Mouse (Mus musculus): Measurements from ENCODE around the gene Abat.

Gene Abat

DNA sequence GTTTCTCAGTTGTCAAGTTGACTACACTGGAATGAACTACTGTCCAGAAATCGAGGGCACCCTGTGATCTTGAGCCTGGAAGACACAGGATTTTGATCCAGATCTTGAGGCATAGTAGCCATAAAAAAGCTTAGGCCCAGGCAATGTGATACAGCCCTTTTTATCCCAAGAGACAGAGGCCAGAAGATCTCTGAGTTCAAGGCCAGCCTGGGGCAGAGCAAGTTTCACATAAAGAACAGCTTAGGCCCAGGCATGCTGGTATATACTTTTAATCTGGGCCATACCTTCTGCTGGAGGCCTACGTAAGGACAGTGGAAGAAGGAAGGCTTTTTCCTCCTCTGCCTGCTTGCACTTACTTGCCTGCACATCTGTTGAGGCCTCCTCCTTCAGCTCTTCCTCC lies 51.6 kb downstream of the Abat start:
- no peak for TF ChIP-seq GATA4 (IDR thresholded peaks at IDR 0.05; ENCODE audit: insufficient replicate concordance, low read length)

DNA sequence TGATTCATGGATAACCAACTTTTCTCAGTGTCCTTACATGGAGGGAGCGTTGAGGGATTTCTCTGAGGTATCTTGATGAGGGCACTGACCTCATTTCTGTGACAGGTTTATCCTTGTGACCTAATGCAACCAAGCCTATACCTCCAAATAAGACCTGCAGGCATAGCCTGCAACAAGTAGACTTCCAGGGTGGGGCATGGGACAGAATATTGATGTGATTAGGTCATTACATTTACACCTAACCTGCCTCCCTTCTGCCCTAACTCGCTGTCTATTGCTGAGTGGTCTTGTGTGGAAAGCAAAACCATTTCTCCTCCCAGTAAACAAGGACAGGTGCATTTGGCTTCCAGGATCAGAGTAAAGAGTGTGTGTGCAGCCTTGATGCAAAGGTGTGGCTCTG lies 52.3 kb downstream of the Abat start:
- no peak for TF ChIP-seq GATA4 (IDR thresholded peaks at IDR 0.05; ENCODE audit: insufficient replicate concordance, low read length)

DNA sequence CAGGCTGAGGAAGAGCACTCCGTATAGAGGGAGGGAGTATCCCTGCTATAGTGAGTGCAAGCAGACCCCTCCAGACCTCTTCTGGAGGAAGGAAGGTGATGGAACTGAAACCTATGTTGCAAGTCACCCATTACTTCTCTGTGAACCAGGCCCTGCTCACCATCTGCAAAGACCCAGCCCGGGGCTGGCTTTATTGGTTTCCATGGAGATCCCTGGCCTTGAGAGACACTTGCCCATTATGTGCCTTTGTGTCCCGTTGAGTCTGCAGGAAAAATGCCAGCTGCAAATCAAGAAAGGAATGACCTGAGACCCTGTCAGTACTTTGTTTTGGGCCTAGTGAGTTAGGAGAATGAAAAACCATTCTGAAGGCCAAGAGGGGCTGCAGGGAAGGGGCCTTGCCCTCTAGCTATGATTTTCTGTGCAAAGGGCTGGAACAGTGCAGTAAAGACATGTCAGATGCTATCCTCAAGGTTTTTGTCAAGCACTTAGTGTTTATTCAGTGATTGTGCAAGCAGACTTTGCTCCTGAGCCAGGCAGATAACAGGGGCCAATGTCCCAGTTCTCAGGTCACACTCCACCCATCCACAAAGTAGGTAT lies 53.0 kb downstream of the Abat start:
- peak; percentile 99 for TF ChIP-seq GATA4 (IDR thresholded peaks at IDR 0.05; ENCODE audit: insufficient replicate concordance, low read length)

DNA sequence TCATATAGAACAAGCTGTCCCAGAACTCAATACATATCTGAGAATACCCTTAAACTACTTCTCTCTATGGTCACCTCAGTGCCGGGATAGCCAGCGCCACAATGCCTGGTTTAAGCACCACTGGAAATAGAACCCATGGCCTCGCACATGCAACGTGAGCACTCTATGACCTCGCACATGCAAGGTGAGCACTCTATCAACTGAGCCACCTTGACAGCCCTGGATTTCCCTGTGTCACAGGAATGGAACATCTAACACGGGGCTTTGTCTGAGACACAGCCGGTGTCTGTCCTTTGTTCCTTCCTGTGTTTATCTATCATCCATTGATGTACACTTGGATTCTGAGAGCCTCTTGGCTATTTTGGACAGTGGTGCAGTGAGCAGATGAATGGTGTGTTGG lies 55.7 kb downstream of the Abat start:
- TF ChIP-seq GATA4 (IDR thresholded peaks at IDR 0.05; ENCODE audit: insufficient replicate concordance, low read length), result no peak

DNA sequence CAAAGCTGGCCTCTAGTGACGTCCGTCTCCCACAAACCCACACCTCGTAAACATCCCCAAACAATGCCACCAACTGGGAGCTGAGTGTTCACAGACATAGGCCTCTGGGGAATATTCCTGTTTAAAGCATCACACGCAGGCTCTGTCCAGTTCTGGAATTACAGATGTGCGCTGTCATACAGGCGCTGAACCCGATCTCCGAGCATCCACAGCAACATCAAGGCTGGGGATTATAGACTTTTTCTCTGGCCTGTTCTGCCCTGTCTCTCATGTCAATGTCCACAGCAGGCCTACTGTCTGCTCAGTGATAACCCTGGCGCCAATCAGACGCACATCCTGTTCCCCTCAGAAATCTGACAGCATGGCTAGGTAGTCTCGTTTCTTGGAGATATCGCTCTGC lies 57.1 kb downstream of the Abat start:
- TF ChIP-seq GATA4 (IDR thresholded peaks at IDR 0.05; ENCODE audit: insufficient replicate concordance, low read length), result no peak

DNA sequence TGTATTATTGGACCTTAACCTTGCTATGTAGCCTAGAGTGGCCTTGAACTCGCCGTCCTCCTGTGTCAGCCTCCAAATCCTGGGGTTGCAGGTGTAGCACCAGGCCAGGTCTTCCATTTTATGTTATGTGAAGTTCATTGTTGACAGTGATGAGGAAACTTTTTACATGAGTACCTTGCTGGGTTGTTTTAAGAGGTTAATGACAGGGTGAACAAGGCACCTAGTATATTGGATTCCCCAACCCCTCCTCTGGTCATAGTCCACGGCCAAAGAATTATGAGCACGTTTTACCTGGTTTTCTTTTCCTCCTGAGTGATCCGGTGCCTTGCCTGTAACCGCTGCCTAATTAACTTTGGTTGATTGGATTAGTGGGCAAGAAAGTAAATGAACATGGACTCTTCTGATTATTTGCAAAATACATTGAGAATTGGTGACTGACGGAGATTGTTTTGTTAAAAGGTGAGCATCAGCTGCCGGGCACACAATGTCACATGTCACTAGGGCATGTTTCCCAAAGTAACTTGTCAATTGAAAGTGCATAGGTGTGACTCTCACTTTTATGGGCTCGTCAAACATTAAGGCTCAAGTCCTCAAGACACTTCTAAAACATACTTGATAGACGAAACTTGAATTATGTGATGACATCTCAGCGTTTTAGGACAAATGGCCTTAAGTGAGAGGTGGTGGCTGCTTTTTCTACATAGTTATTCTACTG lies 57.8 kb downstream of the Abat start:
- no peak for TF ChIP-seq GATA4 (IDR thresholded peaks at IDR 0.05; ENCODE audit: insufficient replicate concordance, low read length)

DNA sequence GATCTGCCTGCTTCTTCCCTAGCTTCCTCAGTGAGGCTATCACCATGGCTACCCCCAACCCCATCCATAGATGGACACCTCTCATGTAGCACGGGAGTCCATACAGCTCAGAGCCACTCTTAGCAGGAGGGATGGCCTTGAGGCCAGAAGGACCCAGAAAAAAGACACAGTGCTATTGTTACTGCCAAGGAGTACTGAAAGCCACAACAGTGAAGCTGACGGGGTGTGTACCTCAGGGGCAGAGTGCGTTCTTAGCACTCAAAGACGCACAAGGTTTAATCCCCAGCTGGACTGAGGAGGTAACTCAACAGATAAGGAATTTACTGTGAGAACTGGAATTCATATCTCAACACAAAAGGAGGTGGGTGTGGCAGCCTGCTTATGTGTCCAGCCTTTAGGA lies 59.8 kb downstream of the Abat start:
- TF ChIP-seq GATA4 (IDR thresholded peaks at IDR 0.05; ENCODE audit: insufficient replicate concordance, low read length), result no peak

DNA sequence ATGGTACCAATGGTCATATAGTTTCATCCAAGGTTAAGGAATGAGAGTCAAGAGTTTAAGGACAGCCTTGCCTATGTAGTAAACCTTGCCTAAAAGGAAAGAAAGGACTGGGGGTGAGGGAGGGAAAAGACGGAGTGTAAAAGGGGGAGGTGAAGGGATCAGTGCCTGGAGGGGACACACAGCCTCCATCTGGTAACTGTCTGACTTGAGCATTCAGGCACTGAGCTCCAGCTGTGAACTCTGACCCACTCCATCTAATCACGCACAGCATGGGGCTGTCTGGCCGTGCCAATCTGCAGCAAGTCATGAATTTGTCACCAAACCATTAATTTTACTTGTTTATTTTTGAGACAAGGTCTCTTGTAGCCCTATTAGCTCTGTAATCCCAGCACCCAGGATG lies 60.5 kb downstream of the Abat start:
- TF ChIP-seq GATA4 (IDR thresholded peaks at IDR 0.05; ENCODE audit: insufficient replicate concordance, low read length), result no peak

DNA sequence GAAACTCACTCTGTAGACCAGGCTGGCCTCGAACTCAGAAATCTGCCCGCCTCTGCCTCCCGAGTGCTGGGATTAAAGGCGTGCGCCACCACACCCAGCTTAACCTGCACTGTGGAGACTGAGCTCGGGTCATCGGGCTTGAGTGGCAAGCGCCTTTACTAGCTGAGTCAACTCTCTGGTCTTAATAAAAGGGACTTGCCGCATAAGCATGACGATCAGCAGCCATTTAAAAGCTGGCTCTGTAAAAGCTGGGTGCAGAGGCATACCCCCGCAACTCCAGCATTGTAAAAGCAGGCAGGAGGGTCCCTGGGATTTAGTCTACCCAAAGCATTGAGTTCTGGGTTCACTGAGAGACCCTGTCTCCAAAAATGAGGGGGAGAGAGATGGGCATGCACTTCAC lies 61.1 kb downstream of the Abat start:
- TF ChIP-seq GATA4 (IDR thresholded peaks at IDR 0.05; ENCODE audit: insufficient replicate concordance, low read length), result no peak

DNA sequence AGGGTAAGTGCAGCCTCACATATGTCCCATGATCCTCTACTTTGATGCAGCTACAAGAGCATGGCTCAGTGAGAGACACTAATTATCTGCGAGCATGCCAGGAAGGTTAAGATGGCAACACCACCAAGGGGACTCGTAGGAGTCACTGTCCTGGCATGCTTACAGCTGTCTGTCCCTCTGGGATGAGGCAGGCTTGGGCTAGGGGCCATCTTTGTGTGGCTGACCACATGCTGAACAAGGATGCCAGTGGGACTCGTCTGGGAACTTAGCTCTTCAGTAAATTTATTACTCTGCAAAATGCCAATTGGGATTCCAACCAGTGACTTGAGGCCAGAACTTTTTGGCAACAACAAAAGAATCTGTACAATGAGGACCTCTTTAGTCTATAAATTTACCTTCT lies 62.9 kb downstream of the Abat start:
- no peak for TF ChIP-seq GATA4 (IDR thresholded peaks at IDR 0.05; ENCODE audit: insufficient replicate concordance, low read length)

DNA sequence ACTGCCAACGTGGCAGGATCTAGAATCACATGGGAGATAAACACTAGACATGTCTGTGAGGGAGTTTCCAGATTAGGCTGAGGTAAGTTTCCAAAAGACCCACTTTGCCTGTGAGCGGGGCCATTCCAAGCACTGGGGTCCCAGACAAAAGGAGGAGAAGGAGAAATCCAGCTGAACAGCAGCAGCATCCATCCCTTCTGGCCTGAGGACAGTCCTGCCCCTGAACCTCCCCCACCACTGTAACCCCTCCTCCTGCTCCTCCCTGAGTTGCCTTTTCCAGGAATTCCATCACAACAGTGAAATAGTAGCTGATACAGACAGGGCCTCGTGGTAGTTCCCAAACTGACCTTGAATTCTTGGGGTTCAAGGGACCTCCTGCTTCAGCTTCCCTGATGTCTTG lies 63.7 kb downstream of the Abat start:
- no peak for TF ChIP-seq GATA4 (IDR thresholded peaks at IDR 0.05; ENCODE audit: insufficient replicate concordance, low read length)

DNA sequence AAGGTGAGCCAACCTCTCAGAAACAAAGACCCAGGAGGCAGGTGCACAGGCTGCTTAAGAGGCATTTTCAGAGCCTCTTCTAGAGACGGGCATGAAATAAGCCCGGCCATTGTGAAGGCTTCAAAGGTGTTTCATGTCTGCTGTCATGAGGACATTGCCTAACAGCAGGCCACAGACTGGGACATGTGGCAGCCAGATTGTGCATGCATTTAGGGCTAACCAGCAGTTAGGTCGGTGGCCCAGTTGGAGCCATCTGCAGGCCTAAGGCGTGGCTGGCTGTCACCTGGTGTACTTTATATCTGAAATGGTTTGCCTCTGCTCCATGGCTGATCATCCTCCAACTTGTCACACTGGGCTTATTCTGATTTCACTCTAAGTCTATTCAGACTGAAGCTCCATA lies 65.1 kb downstream of the Abat start:
- no peak for TF ChIP-seq GATA4 (IDR thresholded peaks at IDR 0.05; ENCODE audit: insufficient replicate concordance, low read length)

DNA sequence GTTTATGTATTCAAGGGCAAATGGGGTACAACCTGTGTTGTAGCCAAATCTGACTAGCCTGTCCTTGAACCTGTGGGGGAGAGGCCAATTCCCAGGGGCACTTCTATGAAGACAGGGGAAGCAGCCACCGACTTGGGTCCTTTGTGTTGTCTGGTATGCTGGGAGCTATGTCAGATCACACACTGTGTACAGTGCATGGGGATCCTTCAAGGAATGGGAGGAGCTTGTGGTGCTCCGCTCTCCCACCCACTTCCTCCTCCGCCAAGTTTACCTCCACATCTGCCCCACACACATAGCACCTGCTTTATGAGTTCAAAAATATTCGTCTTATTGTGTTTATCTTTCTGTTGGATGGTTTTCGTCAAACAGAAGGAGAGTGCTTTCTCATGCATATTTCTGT lies 66.3 kb downstream of the Abat start:
- TF ChIP-seq GATA4 (IDR thresholded peaks at IDR 0.05; ENCODE audit: insufficient replicate concordance, low read length), result no peak

DNA sequence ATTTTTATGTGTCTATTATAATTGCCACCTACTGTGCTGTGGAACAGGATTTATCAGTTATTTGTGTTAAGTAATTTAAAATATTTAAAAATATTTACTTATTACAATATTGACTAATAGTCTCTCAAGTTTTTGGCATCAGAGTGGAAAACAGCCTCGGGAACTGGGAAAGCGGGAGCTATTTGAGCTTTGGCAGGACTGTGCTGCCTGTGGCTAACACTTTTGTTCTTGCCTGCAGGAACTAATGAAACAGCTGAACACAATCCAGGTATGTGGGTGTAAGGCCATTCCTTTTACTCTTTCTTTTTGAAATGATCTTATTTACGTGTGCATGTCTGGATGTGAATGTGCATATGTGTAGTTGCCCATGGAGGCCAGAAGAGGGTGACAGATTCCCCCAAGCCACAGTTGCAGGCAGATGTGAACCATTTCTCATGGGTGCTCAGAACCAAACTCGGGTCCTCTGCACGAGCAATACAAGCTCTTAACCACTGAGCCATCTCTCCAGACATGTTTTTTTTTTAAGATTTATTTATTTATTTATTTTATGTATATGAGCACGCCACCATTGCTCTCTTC lies 68.5 kb downstream of the Abat start:
- TF ChIP-seq GATA4 (IDR thresholded peaks at IDR 0.05; ENCODE audit: insufficient replicate concordance, low read length), result no peak

DNA sequence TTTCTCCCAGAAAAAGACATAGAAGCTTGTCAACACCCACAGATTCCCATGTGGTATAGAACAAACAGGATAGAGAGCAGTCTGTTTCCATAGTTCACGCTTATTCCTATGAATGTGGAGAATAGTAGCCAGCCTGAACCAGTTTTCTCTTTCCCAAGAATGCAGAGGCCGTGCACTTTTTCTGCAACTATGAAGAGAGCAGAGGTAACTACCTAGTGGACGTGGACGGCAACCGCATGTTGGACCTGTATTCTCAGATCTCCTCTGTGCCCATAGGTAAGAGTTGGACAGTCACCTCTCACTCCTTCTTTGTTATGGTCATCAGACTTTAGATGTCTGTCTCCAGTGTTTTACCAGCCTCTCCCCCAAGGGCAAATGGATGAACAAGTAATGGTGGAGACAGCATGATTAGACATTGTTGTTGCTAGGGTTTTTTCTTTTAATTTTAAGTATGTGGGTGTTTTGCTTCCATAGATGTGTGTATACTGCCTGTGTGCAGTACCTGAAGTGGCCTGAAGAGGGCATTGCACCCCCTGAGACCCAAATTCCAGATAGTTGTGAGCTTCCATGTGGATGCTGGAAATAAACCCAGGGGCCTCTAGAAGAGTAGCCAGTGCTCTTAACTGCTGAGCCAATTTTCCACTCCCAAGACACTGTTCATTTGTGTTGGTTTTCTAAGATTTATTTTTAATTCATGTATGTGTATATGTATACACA lies 69.5 kb downstream of the Abat start:
- no peak for TF ChIP-seq GATA4 (IDR thresholded peaks at IDR 0.05; ENCODE audit: insufficient replicate concordance, low read length)

DNA sequence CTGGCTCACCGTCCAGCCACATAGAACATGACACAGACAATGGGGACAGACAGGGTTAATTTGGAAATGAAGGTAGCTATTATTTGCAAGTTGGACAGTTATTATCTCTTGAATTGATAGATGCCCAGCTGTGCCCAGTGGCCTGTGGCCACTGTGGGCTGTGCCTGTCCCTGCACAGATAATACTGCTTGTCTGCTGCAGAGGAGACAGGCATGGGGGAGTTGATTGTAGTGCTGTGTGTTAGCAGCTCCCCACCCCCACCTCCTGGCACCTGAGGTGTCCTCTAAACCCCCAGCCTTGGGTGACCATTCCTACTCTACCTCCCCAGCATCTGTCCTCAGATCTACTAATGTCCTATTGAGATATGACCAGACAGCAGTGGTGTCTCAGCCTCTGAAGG lies 71.0 kb downstream of the Abat start:
- TF ChIP-seq GATA4 (IDR thresholded peaks at IDR 0.05; ENCODE audit: insufficient replicate concordance, low read length), result no peak
